Mouse (Mus musculus): ENCODE results near the gene Trak1.
A peak's percentile ranks its signal among the peaks of the same experiment; 100 is the strongest.

Gene Trak1

GRCm38 (mm10) chr9:121350601-121351000, 53.3 kb downstream of the Trak1 start:
- no peak for DNase-seq

GRCm38 (mm10) chr9:121351388-121352078, 54.2 kb downstream of the Trak1 start:
- no peak for DNase-seq

- no peak for DNase-seq
Measured at GRCm38 (mm10) chr9:121352131-121352606, 54.9 kb downstream of the Trak1 start.

- DNase-seq = no peak
Measured at GRCm38 (mm10) chr9:121352726-121353125, 55.4 kb downstream of the Trak1 start.

GRCm38 (mm10) chr9:121354792-121355390, 57.6 kb downstream of the Trak1 start:
- DNase-seq = no peak

- peak; percentile 89 for DNase-seq
Measured at GRCm38 (mm10) chr9:121355431-121356141, 58.3 kb downstream of the Trak1 start.

GRCm38 (mm10) chr9:121357102-121357501, 59.8 kb downstream of the Trak1 start:
- no peak for DNase-seq

GRCm38 (mm10) chr9:121357582-121358275, 60.4 kb downstream of the Trak1 start:
- DNase-seq = no peak

- DNase-seq = no peak
Measured at GRCm38 (mm10) chr9:121358418-121358817, 61.1 kb downstream of the Trak1 start.

- DNase-seq = no peak
Measured at GRCm38 (mm10) chr9:121359266-121359972, 62.1 kb downstream of the Trak1 start.

- peak; percentile 86 for DNase-seq
Measured at GRCm38 (mm10) chr9:121360327-121360954, 63.1 kb downstream of the Trak1 start.

GRCm38 (mm10) chr9:121361010-121361409, 63.7 kb downstream of the Trak1 start:
- no peak for DNase-seq

GRCm38 (mm10) chr9:121363932-121364331, 66.6 kb downstream of the Trak1 start:
- no peak for DNase-seq

- DNase-seq = peak; percentile 82
Measured at GRCm38 (mm10) chr9:121366135-121366863, 69.0 kb downstream of the Trak1 start.

- peak; percentile 78 for DNase-seq
Measured at GRCm38 (mm10) chr9:121366864-121367245, 69.6 kb downstream of the Trak1 start.

- peak; percentile 74 for DNase-seq
Measured at GRCm38 (mm10) chr9:121369573-121369972, 72.3 kb downstream of the Trak1 start.

- peak; percentile 88 for DNase-seq
Measured at GRCm38 (mm10) chr9:121371346-121371891, 74.1 kb downstream of the Trak1 start.

GRCm38 (mm10) chr9:121371946-121372646, 74.8 kb downstream of the Trak1 start:
- peak; percentile 75 for DNase-seq

- no peak for DNase-seq
Measured at GRCm38 (mm10) chr9:121373107-121373506, 75.8 kb downstream of the Trak1 start.

- no peak for DNase-seq
Measured at GRCm38 (mm10) chr9:121373512-121373911, 76.2 kb downstream of the Trak1 start.
